Mouse (Mus musculus) layer of hippocampus, postnatal 10 days (tissue): Measurements from ENCODE around the gene Akr1cl. TPM values are rescaled to one million over a fixed set of nuclear protein-coding genes. Genes with fewer than 3 reads are reported as not detected.
"Not testable (repeated sequence)": the region's sequence is repeated elsewhere in the genome, so short reads cannot be mapped to it uniquely, and the experiment has no call there.

Source experiments
- DNase-seq, 2 experiments: peaks; one replicate each; pipeline ENCODE4 v3.0.0; 2021; ENCODE audit warnings: low spot score in 2 of 2
- long read RNA-seq: library from polyadenylated mRNA; stranded (forward); transcript quantifications from one replicate; pipeline ENCODE4 v2.0.0, GENCODE M21; 2023
- total RNA-seq, 2 experiments: library from RNA; stranded (reverse); gene quantifications; 2 replicates each; pipeline ENCODE4 v1.2.3; 2021

The Akr1cl gene
- not detected for total RNA-seq
- long read RNA-seq = 0 reads

- no peak for DNase-seq
Measured at GRCm38 (mm10) chr1:65032641-65033040, at the start of gene Akr1cl. TSS of gene Akr1cl (minus strand) at chr1:65032759.

- DNase-seq = no peak
Measured at GRCm38 (mm10) chr1:65082188-65082587, 49.6 kb upstream of the Akr1cl start, which contains the start of gene Crygb. TSS of gene Crygb (minus strand) at chr1:65082288.

DNA sequence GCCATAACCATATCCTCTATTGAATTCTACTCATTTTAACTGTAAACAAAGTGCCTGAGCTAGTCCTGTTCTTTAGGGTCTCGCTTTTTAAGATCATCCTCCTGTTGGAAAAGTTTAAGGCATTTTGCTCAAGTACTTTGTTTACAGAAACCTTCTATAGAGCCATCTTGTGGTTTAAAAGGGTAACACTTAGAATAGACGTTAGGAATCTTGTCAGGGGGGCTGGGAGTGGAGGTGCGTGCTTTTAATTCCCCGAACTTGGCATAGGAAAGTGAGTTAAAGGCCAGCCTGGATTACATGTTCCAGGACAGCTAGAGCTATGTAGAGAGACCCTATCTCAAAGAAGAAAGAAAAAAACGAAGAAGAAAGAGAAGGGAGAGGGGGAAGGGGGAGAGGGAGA lies 43.0 kb upstream of the Akr1cl start:
- no peak for DNase-seq

DNA sequence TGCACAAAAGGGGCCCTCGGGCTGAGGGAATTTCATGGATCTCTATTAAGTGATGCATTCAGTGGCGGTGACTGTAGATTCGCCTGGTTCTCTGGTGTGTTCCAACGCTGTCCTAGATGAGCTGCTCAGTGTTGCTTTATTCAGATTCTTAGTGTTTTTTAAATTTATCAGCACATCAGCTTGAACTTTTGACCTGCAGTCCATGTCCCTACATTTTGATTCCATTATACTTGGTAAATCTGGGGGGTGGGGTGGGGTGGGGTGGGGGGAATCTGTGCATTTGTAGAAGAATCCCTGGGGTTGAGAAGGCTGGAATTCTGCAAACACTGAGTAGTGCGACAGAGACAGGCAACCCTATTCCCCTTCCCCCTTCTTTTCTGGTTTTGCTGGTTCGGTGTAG lies 41.0 kb upstream of the Akr1cl start, which contains the start of gene Crygc:
Gene Crygc (minus strand): TSS at position 101 of the 400 bp plus-strand sequence.
- DNase-seq = no peak

DNA sequence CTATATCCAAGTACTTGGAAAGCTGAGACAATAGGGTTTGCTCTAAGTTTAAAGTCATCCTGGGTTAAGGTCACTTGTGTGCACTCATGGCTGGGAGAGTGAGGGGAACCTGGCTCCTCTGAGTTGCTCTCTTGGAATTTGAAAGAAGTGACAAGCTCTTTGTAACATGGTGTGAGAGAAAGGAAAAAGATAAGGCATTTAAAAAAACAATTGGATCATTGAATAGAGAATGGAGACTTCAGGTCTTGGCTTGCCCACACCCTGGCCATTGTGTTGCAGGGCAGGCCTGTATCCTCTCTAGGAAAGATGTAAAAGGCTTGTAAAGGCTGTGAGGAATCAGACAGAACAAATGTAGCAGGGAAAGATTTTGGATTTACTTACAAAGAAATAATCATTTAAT lies 35.3 kb upstream of the Akr1cl start:
- DNase-seq = no peak

DNA sequence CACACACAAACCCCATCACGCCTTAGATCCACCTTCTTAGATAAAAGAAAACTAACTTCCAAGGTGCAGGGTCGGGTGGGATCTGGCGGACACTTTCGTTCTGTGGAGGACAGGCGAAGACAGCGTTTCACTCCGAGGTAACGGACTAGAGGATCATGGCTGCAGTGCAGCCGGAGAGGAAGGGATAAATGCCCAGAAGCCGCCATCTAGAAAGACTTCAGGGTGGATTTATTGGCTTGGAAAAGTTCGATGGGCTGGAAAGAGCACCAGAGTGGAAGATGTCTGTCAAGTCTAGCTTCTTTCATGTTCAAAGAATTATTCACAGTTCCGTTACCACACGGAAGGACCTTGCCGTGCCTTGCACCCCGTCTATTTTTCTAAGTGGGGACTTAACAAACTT lies 31.6 kb upstream of the Akr1cl start:
- DNase-seq = no peak

- no peak for DNase-seq
Measured at GRCm38 (mm10) chr1:65063352-65063751, 30.8 kb upstream of the Akr1cl start, which contains the start of gene Crygd. TSS of gene Crygd (minus strand) at chr1:65063452.

DNA sequence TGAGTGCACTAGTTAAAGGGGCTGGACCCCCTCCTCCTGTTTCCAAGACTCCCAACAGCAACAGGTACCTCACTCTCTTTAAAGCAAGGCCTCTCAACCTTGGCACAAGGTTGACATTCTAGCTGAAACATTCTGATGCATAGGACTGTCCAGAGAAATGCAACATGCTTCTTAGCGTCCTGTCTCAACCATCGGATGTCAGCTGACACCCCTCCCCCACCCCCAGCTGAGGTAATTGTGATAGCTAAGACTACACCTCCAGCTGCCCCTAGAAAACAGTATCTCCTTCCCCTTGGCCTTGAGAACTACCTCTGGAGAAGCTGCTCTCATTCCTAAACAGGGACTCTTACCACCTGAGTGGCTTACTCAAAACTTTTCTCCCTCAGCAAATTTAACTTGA lies 19.6 kb upstream of the Akr1cl start:
- DNase-seq = no peak

DNA sequence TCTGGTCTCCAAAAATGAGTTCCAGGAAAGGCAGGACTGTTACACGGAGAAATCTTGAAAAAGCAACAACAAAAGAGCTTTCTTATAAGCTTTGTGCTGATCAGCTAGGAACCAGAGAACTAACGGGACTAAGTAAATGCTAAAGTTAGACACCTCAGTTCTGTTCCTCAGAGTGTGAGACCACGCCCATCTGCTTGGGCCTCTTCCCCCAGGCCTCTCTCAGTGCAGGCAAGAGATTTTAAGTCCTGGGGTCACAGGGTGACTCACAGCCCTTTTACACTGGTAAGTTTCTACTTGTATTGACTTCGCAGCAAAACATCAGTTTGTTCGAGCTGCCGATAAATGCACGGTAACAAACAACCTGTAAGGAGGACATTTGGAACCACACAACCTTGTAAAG lies 19.1 kb upstream of the Akr1cl start:
- no peak for DNase-seq

- DNase-seq = not testable (repeated sequence)
Measured at GRCm38 (mm10) chr1:65050952-65051351, 18.4 kb upstream of the Akr1cl start, which contains the start of gene Cryge. TSS of gene Cryge (minus strand) at chr1:65051149.

- peak; percentile 19 to 22 for DNase-seq
Measured at GRCm38 (mm10) chr1:65048781-65049180, 16.2 kb upstream of the Akr1cl start.

DNA sequence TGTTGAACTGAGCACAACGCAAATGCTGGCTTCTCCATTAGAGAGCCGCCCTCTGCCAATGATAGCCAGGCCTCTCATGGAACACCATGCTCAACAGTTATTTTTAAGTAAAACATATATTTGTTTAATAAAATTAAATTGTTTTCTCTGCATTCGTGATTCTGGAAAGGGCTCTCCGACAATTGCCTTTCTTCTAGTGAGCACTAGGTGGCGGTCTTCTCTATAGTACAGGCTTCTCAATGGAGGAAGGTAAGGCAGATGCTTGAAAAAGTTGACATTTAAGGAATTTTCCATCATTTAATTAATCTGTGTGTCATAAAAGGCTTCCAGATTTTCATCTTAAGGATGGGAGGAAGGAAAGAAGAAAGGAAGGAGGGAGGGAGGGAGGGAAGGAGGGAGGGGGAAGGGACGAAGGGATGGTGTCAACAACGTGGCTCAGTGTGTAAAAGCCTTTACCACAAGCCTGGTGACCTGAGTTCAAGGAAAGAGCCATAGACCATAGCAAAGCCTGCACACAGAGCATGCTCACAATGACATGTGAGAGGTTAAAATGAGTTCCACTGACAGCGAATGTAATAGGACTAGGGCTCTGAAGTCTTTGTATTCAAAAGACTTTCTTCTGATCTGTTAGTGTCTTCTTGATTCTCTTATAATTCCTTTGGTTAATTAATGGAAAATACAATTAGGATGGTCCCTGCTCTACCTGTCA lies 14.0 kb upstream of the Akr1cl start:
- peak; percentile 38 to 39 for DNase-seq

DNA sequence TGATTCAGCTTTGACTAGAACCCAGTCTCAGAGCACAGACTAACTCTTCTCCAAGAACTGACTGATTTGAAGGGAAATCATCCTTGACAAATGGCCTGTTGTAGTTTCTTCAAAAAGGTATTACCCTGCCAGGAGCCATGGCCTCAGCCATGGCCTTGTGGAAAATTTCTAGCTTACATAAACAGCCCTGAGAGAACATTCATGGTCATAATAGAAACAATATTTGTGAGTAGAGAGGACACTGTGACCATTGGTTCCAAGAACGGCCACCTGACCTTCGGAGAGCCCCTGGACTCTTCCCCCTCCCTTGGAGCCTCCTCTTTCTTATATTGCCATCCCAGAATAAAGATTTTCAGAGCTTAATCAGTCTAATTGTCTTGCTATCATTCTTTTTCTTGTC lies 10.9 kb upstream of the Akr1cl start:
- no peak for DNase-seq

DNA sequence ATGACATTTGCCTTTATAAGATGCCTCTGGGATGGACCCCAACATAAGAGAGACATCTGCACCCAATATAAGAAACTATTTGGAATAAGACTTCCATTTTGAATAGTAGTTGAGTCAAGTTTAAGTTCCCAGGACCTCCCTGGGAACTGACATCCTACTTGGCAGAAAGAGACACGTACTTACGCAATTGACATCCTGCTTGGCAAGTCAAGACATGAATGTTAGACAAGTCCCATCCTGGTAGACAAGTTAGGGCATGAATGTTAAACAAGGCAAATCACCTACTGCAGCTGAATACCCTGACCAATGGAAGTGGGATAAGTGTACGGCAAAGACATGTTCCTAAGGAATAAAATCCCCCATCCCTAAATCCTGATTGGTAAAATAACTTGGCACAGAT lies 9.3 kb upstream of the Akr1cl start:
- DNase-seq = no peak

DNA sequence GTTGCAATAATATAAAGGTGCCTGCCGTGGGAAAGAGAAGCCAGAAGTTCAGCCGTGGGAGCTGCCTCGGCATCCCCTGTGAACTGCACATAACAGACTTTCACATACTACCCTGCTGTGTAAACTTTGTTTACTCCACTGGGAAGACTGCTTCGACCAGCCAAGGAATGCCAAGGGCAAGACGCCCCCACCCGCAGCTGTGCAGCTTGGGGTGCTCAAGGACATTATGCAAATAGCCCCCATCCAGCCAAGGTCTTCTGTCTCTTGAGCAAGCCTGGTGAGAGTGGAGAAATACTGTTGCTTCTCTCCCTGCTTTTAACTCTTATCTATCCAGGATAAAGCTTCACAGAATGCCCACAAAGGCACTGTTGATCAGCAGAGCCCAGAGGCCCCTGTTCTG lies 8.2 kb upstream of the Akr1cl start:
- no peak for DNase-seq

DNA sequence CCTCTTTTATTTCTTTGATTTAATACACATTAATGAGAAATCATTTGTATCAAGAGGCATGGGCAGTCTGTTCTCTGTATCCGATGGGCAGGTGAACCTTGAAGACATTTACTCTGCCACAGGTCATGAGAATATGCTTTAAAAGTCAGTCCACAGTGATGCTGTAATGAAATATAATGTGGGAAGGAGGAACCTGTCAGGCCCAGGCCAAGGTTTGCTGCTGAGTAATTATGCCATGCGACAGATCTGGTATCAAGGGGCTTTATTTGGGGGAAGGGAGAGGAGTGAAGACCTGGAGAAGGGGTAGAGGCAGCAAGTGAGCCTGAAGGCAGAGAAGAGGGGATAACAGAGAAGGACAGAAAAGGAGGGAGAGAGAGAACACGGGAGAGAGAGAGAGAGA lies 7.1 kb upstream of the Akr1cl start:
- no peak for DNase-seq

- no peak for DNase-seq
Measured at GRCm38 (mm10) chr1:65037542-65037941, 5.0 kb upstream of the Akr1cl start.

- DNase-seq = no peak
Measured at GRCm38 (mm10) chr1:65035513-65035912, 3.0 kb upstream of the Akr1cl start.

- no peak for DNase-seq
Measured at GRCm38 (mm10) chr1:65028206-65028605, 4.4 kb downstream of the Akr1cl start.

DNA sequence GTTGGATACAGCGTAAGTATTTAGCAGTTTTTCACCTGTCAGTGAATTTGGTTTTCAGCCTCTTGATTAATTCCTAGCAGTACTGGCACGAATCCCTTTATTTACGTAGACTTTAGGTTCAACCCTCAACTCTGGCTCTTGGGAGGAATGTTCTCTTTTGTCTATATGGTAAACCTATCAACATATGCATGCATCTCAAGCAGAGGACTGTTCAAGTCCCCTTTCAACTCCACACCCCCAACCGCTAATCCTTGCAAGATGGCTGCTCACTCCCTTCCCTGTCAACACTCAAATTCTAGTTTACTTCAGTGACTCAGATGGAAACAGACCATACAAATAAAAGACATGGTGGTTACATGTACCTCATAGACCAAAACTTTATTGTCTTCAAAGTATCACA lies 19.8 kb downstream of the Akr1cl start:
- DNase-seq = no peak

- peak; percentile 53 to 69 for DNase-seq
Measured at GRCm38 (mm10) chr1:65010153-65010552, 22.4 kb downstream of the Akr1cl start.

- DNase-seq = no peak
Measured at GRCm38 (mm10) chr1:65005575-65005974, 27.0 kb downstream of the Akr1cl start.

DNA sequence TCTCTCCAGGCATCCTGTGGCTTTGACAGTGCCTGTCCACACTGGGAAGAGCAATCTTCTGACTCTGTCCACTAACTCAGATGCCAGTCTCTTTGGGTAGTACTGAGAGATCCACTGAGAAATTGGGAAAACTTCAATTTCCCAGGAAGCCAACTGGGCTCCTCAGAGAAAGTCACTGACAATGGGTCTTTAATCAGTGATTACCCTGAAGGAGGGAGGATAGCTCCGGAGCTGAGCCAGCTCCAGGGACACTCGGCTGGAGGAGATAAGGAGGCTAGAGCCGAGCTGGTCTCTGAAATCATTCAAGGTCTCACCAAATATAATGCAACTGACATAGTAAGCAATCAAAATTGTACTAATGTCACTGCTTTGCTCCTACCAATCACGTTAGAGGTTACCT lies 28.0 kb downstream of the Akr1cl start:
- DNase-seq = no peak
